Mouse (Mus musculus) liver, embryonic 11.5 days (tissue): Measurements from ENCODE around the gene Amz2. TPM values are rescaled to one million over a fixed set of nuclear protein-coding genes. Genes with fewer than 3 reads are reported as not detected.
A peak's percentile ranks its signal among the peaks of the same experiment; 100 is the strongest.

Experiments used
- ATAC-seq: fragments of 200-750 bp; cut with Nextera tagmentation; replicated peaks from 2 replicates; pipeline ENCODE4 v1.8.0; 2017; ENCODE audit warnings: moderate number of reproducible peaks, mild to moderate bottlenecking, moderate TSS enrichment, moderate library complexity; ENCODE audit not compliant: low FRiP score
- DNase-seq: peaks from one replicate; pipeline ENCODE4 v3.0.0-alpha.2; 2017; ENCODE audit warnings: low spot score
- H3K27ac ChIP-seq: fragments of 300-500 bp; sonication (generic); 2 replicates; pipeline ENCODE4 v1.5.1; 2014; ENCODE audit warnings: mild to moderate bottlenecking, low read depth, low read length, control low read depth
- H3K27me3 ChIP-seq: fragments of 300-500 bp; sonication (generic); replicated peaks from 2 replicates; pipeline ENCODE4 v1.6.1; 2014; ENCODE audit warnings: low read length, mixed read lengths; ENCODE audit not compliant: control insufficient read depth, insufficient read depth
- H3K36me3 ChIP-seq: fragments of 300-500 bp; sonication (generic); 2 replicates; pipeline ENCODE4 v1.6.1; 2014; ENCODE audit warnings: mild to moderate bottlenecking, low read length, moderate library complexity, mixed read lengths; ENCODE audit not compliant: control insufficient read depth, insufficient read depth
- H3K4me1 ChIP-seq: fragments of 300-500 bp; sonication (generic); replicated peaks from 2 replicates; pipeline ENCODE4 v1.6.1; 2014; ENCODE audit warnings: low read length, mixed read lengths; ENCODE audit not compliant: control insufficient read depth, insufficient read depth
- H3K4me2 ChIP-seq: fragments of 300-500 bp; sonication (generic); 2 replicates; pipeline ENCODE4 v1.6.1; 2014; ENCODE audit warnings: mild to moderate bottlenecking, control low read depth, moderate library complexity
- H3K4me3 ChIP-seq: fragments of 300-500 bp; sonication (generic); 2 replicates; pipeline ENCODE4 v1.5.1; 2014; ENCODE audit warnings: low read depth, low read length, control low read depth
- H3K9ac ChIP-seq: fragments of 300-500 bp; sonication (generic); 2 replicates; pipeline ENCODE4 v1.6.1; 2014; ENCODE audit warnings: low read depth, low read length, control low read depth
- H3K9me3 ChIP-seq: fragments of 300-500 bp; sonication (generic); 2 replicates; pipeline ENCODE4 v1.6.1; 2016; ENCODE audit warnings: low read length, inconsistent platforms, mixed read lengths; ENCODE audit not compliant: control insufficient read depth
- WGBS: fragments of 180-500 bp; shearing (Covaris S2); extraction: QIAGEN DNeasy Blood & Tissue Kit; methylation state at CpG from one replicate; pipeline ENCODE4 v1.1.7; 2014; 5-methylcytosine and 5-hydroxymethylcytosine counted together
- polyA plus RNA-seq: library from polyadenylated mRNA; unstranded; fragments of >200 nt; fragmentation: Nextera tagmentation; extraction: Ambion mirVana; gene quantifications from 2 replicates; pipeline ENCODE4 v1.2.1, GENCODE M21; 2014

Gene Amz2
- polyA plus RNA-seq, 1 experiment from 2014 or later = 35.5 TPM

GRCm38 (mm10) chr11:109475717-109476116 lies 50.0 kb downstream of the Amz2 start:
- no peak overlapping the region for H3K9ac ChIP-seq
- no peaks in the 10 kb centered on the region for H3K36me3 ChIP-seq
- ATAC-seq = no peak
- no peak overlapping the region for H3K4me3 ChIP-seq
- H3K4me1 ChIP-seq = peaks cover 28% of the 10 kb centered on the region
- no peaks in the 10 kb centered on the region for H3K27me3 ChIP-seq
- 84% methylated on average over 4 of the region's 4 CpGs for whole genome bisulfite sequencing
- no peak overlapping the region for H3K27ac ChIP-seq
- no peaks in the 10 kb centered on the region for H3K9me3 ChIP-seq
- H3K4me2 ChIP-seq = no peak overlapping the region
- DNase-seq = no peak

- WGBS = 46% methylated on average over 2 of the region's 2 CpGs
- ATAC-seq (no peak), DNase-seq (no peak)
- peak overlapping the region; percentile 56 for H3K9ac ChIP-seq
- peak overlapping the region; percentile 32 for H3K4me2 ChIP-seq
- H3K27me3 ChIP-seq = no peaks in the 10 kb centered on the region
- H3K4me1 ChIP-seq = peaks cover 23% of the 10 kb centered on the region
- no peaks in the 10 kb centered on the region for H3K9me3 ChIP-seq
- no peak overlapping the region for H3K4me3 ChIP-seq
- H3K36me3 ChIP-seq = no peaks in the 10 kb centered on the region
- H3K27ac ChIP-seq = peak overlapping the region; percentile 20; the same call in 1 of the 2 replicates
These were observed 50.5 kb downstream of the Amz2 start for GRCm38 (mm10) chr11:109476241-109476640.

GRCm38 (mm10) chr11:109476653-109477052 lies 50.9 kb downstream of the Amz2 start:
- Histone ChIP-seq H3K27me3 (no peaks in the 10 kb centered on the region), H3K9ac (peak overlapping the region; percentile 56), H3K36me3 (no peaks in the 10 kb centered on the region), H3K9me3 (no peaks in the 10 kb centered on the region), H3K27ac (peak overlapping the region; percentile 20; the same call in 1 of the 2 replicates), H3K4me1 (peaks cover 23% of the 10 kb centered on the region), H3K4me3 (no peak overlapping the region), H3K4me2 (peak overlapping the region; percentile 32)
- ATAC-seq (no peak), DNase-seq (no peak)
- WGBS = 27% methylated on average over 6 of the region's 6 CpGs

- 53% methylated on average over 16 of the region's 16 CpGs for WGBS
- H3K9ac ChIP-seq = no peak overlapping the region
- no peaks in the 10 kb centered on the region for H3K9me3 ChIP-seq
- H3K4me2 ChIP-seq = no peak overlapping the region; the same call in 1 of the 2 replicates
- no peak overlapping the region for H3K4me3 ChIP-seq
- DNase-seq = no peak
- ATAC-seq = no peak
- H3K36me3 ChIP-seq = no peaks in the 10 kb centered on the region
- 0 out of 2 replicates have a peak overlapping the region, but pooled peaks have one; percentile 11 for H3K27ac ChIP-seq
- H3K4me1 ChIP-seq = peaks cover 23% of the 10 kb centered on the region
- no peaks in the 10 kb centered on the region for H3K27me3 ChIP-seq
These were observed 52.0 kb downstream of the Amz2 start for GRCm38 (mm10) chr11:109477606-109478380.

GRCm38 (mm10) chr11:109479575-109480285 lies 54.0 kb downstream of the Amz2 start:
- Histone ChIP-seq H3K27me3 (no peaks in the 10 kb centered on the region), H3K9me3 (no peaks in the 10 kb centered on the region), H3K4me1 (peaks cover 18% of the 10 kb centered on the region), H3K4me2 (no peak overlapping the region), H3K4me3 (no peak overlapping the region), H3K36me3 (no peaks in the 10 kb centered on the region), H3K27ac (no peak overlapping the region), H3K9ac (no peak overlapping the region)
- ATAC-seq (no peak), DNase-seq (no peak)
- WGBS = 66% methylated on average over 16 of the region's 16 CpGs

GRCm38 (mm10) chr11:109480440-109480839 lies 54.7 kb downstream of the Amz2 start:
- Histone ChIP-seq H3K4me3 (no peak overlapping the region), H3K9me3 (no peaks in the 10 kb centered on the region), H3K4me1 (peaks cover 15% of the 10 kb centered on the region), H3K4me2 (no peak overlapping the region), H3K36me3 (no peaks in the 10 kb centered on the region), H3K9ac (no peak overlapping the region), H3K27me3 (no peaks in the 10 kb centered on the region), H3K27ac (no peak overlapping the region)
- DNase-seq = no peak
- 61% methylated on average over 8 of the region's 8 CpGs for WGBS
- no peak for ATAC-seq

GRCm38 (mm10) chr11:109485398-109486045 lies 59.8 kb downstream of the Amz2 start:
- H3K36me3 ChIP-seq = no peaks in the 10 kb centered on the region
- H3K27ac ChIP-seq = no peak overlapping the region
- H3K4me3 ChIP-seq = no peak overlapping the region
- no peak overlapping the region for H3K4me2 ChIP-seq
- no peaks in the 10 kb centered on the region for H3K27me3 ChIP-seq
- no peaks in the 10 kb centered on the region for H3K4me1 ChIP-seq
- no peaks in the 10 kb centered on the region for H3K9me3 ChIP-seq
- no peak overlapping the region for H3K9ac ChIP-seq
- 87% methylated on average over 15 of the region's 15 CpGs for WGBS
- DNase-seq = no peak
- no peak for ATAC-seq

- H3K4me3 ChIP-seq = no peak overlapping the region
- no peaks in the 10 kb centered on the region for H3K9me3 ChIP-seq
- no peak overlapping the region for H3K9ac ChIP-seq
- DNase-seq (no peak), ATAC-seq (no peak)
- no peak overlapping the region for H3K27ac ChIP-seq
- H3K4me1 ChIP-seq = peaks cover 2% of the 10 kb centered on the region; the same call in 1 of the 2 replicates
- H3K4me2 ChIP-seq = no peak overlapping the region
- H3K27me3 ChIP-seq = no peaks in the 10 kb centered on the region
- WGBS = 45% methylated on average over 1 of the region's 1 CpGs
- H3K36me3 ChIP-seq = no peaks in the 10 kb centered on the region
These were observed 61.4 kb downstream of the Amz2 start for GRCm38 (mm10) chr11:109487111-109487510.
